Comparison of ENCODE assay signal across 21 mouse cellular contexts in genomic region chr6:6695742-6696430, GRCm38 (mm10).
DNase-seq lines count a peak whose midpoint lies in the region; ATAC-seq lines count a peak whose summit lies in the region.
"Had no signal": no experiment of that assay in that cellular context is flagged by ENCODE, and none has a peak within 500 bp of the region (broad histone marks: within the 10 kb centered on the region; RNA-seq: fewer than 3 reads in every experiment).

No protein-coding gene starts in this region.

- H3K4me1 ChIP-seq in forebrain, embryonic 11.5 days (replicated peaks; ENCODE audit: control insufficient read depth, insufficient read depth, low read length), result no peaks in the 10 kb centered on the region
- peaks cover 9% of the 10 kb centered on the region for H3K4me1 ChIP-seq in forebrain, embryonic 10.5 days
- H3K4me1 ChIP-seq in hindbrain, embryonic 12.5 days, result peaks cover 6% of the 10 kb centered on the region; the same call in 1 of the 2 replicates
- no peaks in the 10 kb centered on the region for H3K4me1 ChIP-seq in midbrain, embryonic 14.5 days (ENCODE audit: control insufficient read depth, insufficient read depth, low read length)
- H3K4me1 ChIP-seq: embryonic facial prominence, embryonic 13.5 days; limb, embryonic 15.5 days; megakaryocyte, embryonic 14.5 days had no signal

- no peak overlapping the region for H3K27ac ChIP-seq in forebrain, embryonic 11.5 days (ENCODE audit: low read depth, low read length)
- H3K27ac ChIP-seq in forebrain, embryonic 10.5 days, result no peak overlapping the region
- H3K27ac ChIP-seq in hindbrain, embryonic 12.5 days, result no peak overlapping the region
- no peak overlapping the region for H3K27ac ChIP-seq in midbrain, embryonic 14.5 days (replicated peaks; ENCODE audit: low read depth, low read length)
- H3K27ac ChIP-seq: embryonic facial prominence, embryonic 13.5 days; limb, embryonic 15.5 days had no signal

- H3K36me3 ChIP-seq in forebrain, embryonic 11.5 days (ENCODE audit: control insufficient read depth, insufficient read depth, low read length), result no peaks in the 10 kb centered on the region
- no peaks in the 10 kb centered on the region for H3K36me3 ChIP-seq in forebrain, embryonic 10.5 days (replicated peaks)
- H3K36me3 ChIP-seq in hindbrain, embryonic 12.5 days, result no peaks in the 10 kb centered on the region
- H3K36me3 ChIP-seq in midbrain, embryonic 14.5 days (ENCODE audit: control insufficient read depth, insufficient read depth, low read length), result no peaks in the 10 kb centered on the region
- H3K36me3 ChIP-seq: embryonic facial prominence, embryonic 13.5 days; limb, embryonic 15.5 days had no signal

- peak; percentile 61; the same call in 1 of the 2 replicates for ATAC-seq in forebrain, embryonic 11.5 days (replicated peaks; ENCODE audit: low FRiP score)
- ATAC-seq in hindbrain, embryonic 12.5 days (ENCODE audit: low FRiP score), result peak; percentile 90
- peak; percentile 89 for ATAC-seq in midbrain, embryonic 14.5 days (ENCODE audit: low FRiP score, low TSS enrichment)
- ATAC-seq in activated CD4-positive, CD25-positive, alpha-beta regulatory T cell, adult 4 months, result no peak
- ATAC-seq: inflammation-experienced regulatory T-cells, adult 6 months; liver, postnatal 0 days had no signal

- no peaks in the 10 kb centered on the region for H3K9me3 ChIP-seq in forebrain, embryonic 11.5 days (ENCODE audit: control insufficient read depth, low read length)
- no peaks in the 10 kb centered on the region for H3K9me3 ChIP-seq in forebrain, embryonic 10.5 days
- no peaks in the 10 kb centered on the region for H3K9me3 ChIP-seq in hindbrain, embryonic 12.5 days (replicated peaks)
- no peaks in the 10 kb centered on the region for H3K9me3 ChIP-seq in midbrain, embryonic 14.5 days (ENCODE audit: control insufficient read depth, low read length)
- H3K9me3 ChIP-seq: embryonic facial prominence, embryonic 13.5 days; limb, embryonic 15.5 days; megakaryocyte, embryonic 14.5 days had no signal

- no peaks in the 10 kb centered on the region for H3K27me3 ChIP-seq in forebrain, embryonic 11.5 days (ENCODE audit: control insufficient read depth, insufficient read depth, low read length)
- no peaks in the 10 kb centered on the region for H3K27me3 ChIP-seq in forebrain, embryonic 10.5 days (ENCODE audit: poor library complexity, severe bottlenecking)
- no peaks in the 10 kb centered on the region for H3K27me3 ChIP-seq in hindbrain, embryonic 12.5 days
- no peaks in the 10 kb centered on the region for H3K27me3 ChIP-seq in midbrain, embryonic 14.5 days (ENCODE audit: control insufficient read depth, insufficient read depth, low read length)
- H3K27me3 ChIP-seq: CH12.LX; embryonic facial prominence, embryonic 13.5 days; limb, embryonic 15.5 days; megakaryocyte, embryonic 14.5 days had no signal

- no peak overlapping the region for H3K4me3 ChIP-seq in forebrain, embryonic 11.5 days (ENCODE audit: low read depth, low read length)
- H3K4me3 ChIP-seq in forebrain, embryonic 10.5 days, result no peak overlapping the region
- no peak overlapping the region for H3K4me3 ChIP-seq in hindbrain, embryonic 12.5 days
- no peak overlapping the region for H3K4me3 ChIP-seq in midbrain, embryonic 14.5 days (replicated peaks; ENCODE audit: low read depth, low read length)
- H3K4me3 ChIP-seq: embryonic facial prominence, embryonic 13.5 days; limb, embryonic 15.5 days; megakaryocyte, embryonic 14.5 days had no signal

- no peak overlapping the region for H3K4me2 ChIP-seq in forebrain, embryonic 11.5 days (ENCODE audit: low read depth, low read length, severe bottlenecking)
- H3K4me2 ChIP-seq in hindbrain, embryonic 12.5 days (replicated peaks), result no peak overlapping the region
- H3K4me2 ChIP-seq in midbrain, embryonic 14.5 days (ENCODE audit: low read length), result no peak overlapping the region
- H3K4me2 ChIP-seq: embryonic facial prominence, embryonic 13.5 days; limb, embryonic 15.5 days had no signal

- no peak for DNase-seq in forebrain, embryonic 11.5 days (ENCODE audit: low spot score)
- no peak for DNase-seq in forebrain, embryonic 10.5 days (ENCODE audit: extremely low spot score, low spot score)
- DNase-seq in brain, embryonic 18.5 days (ENCODE audit: low read depth, low spot score), result peak; percentile 12
- DNase-seq in midbrain, embryonic 14.5 days, result peak; percentile 53
- no peak for DNase-seq in frontal cortex, postnatal 36 days (ENCODE audit: low spot score in 2 of 2)
- DNase-seq in frontal cortex, adult 2 months (ENCODE audit: extremely low spot score in 1 of 2, low spot score in 1 of 2), result no peak
- DNase-seq: adrenal gland, adult 2 months; cerebellum, adult 11-12 months; gastrocnemius, postnatal 25 days; kidney, postnatal 4 days; liver, postnatal 0 days; lung, postnatal 14 days; right cerebral cortex, postnatal 25 days; thymus, postnatal 36 days had no signal

- 77% methylated on average over 11 of the region's 11 CpGs for WGBS in forebrain, embryonic 11.5 days
- WGBS in forebrain, embryonic 10.5 days, result 87% methylated on average over 11 of the region's 11 CpGs
- WGBS in hindbrain, embryonic 12.5 days, result 51% methylated on average over 11 of the region's 11 CpGs
- WGBS in midbrain, embryonic 14.5 days, result 48% methylated on average over 11 of the region's 11 CpGs

- H3K9ac ChIP-seq in forebrain, embryonic 11.5 days (ENCODE audit: low read length), result no peak overlapping the region
- H3K9ac ChIP-seq in hindbrain, embryonic 12.5 days, result no peak overlapping the region
- no peak overlapping the region for H3K9ac ChIP-seq in midbrain, embryonic 14.5 days (replicated peaks; ENCODE audit: low read length)
- H3K9ac ChIP-seq: embryonic facial prominence, embryonic 13.5 days; limb, embryonic 15.5 days; liver, postnatal 0 days had no signal

Comparison
In these comparisons a context has a peak if more than half of its experiments do, and no peak if none do; other contexts are left out.
1. DNase-seq: peak in brain, embryonic 18.5 days (single experiment) and midbrain, embryonic 14.5 days (single experiment); none in forebrain, embryonic 11.5 days (single experiment), forebrain, embryonic 10.5 days (single experiment), frontal cortex, postnatal 36 days (0 of 2) and frontal cortex, adult 2 months (0 of 2).